Mouse (Mus musculus): ENCODE measurements around the gene Olfr159. TPM values are rescaled to one million over a fixed set of nuclear protein-coding genes. Genes with fewer than 3 reads are reported as not detected.
"Not testable (repeated sequence)": the region's sequence is repeated elsewhere in the genome, so short reads cannot be mapped to it uniquely, and the experiment has no call there.

Gene Olfr159
- not detected in 2 replicates for polyA plus RNA-seq (2015; fragmentation: Nextera tagmentation; extraction: Ambion mirVana)

GRCm38 (mm10) chr4:43770909-43771308 is at the start of gene Olfr159:
Olfr159 (minus strand) TSS chr4:43771009.
- Histone ChIP-seq H3K27me3 (ENCODE audit: control insufficient read depth, insufficient read depth, low read depth, low read length) (no peaks in the 10 kb centered on the region; the same call in 1 of the 2 replicates), H3K4me2 (ENCODE audit: low read depth, low read length) (no peak within 1 kb of the TSS), H3K36me3 (ENCODE audit: control insufficient read depth, insufficient read depth) (no peaks in the 10 kb centered on the region), H3K4me1 (ENCODE audit: control insufficient read depth, low read depth, low read length) (no peaks in the 10 kb centered on the region), H3K27ac (ENCODE audit: low read length) (no peak within 1 kb of the TSS), H3K9me3 (replicated peaks; ENCODE audit: control insufficient read depth, low read length) (no peaks in the 10 kb centered on the region), H3K9ac (ENCODE audit: low read depth, low read length) (no peak within 1 kb of the TSS), H3K4me3 (ENCODE audit: low read depth, low read length) (no peak within 1 kb of the TSS)
- WGBS (ENCODE audit: insufficient replicate concordance): 52% methylated on average over 6 of the region's 6 CpGs
- no peak for ATAC-seq (ENCODE audit: low read depth)

GRCm38 (mm10) chr4:43798936-43799335 is 28.1 kb upstream of the Olfr159 start:
- Histone ChIP-seq H3K27ac (ENCODE audit: low read length) (no peak overlapping the region), H3K27me3 (ENCODE audit: control insufficient read depth, insufficient read depth, low read depth, low read length) (no peaks in the 10 kb centered on the region), H3K4me2 (ENCODE audit: low read depth, low read length) (no peak overlapping the region), H3K4me3 (ENCODE audit: low read depth, low read length) (no peak overlapping the region), H3K36me3 (ENCODE audit: control insufficient read depth, insufficient read depth) (no peaks in the 10 kb centered on the region), H3K9ac (ENCODE audit: low read depth, low read length) (no peak overlapping the region), H3K4me1 (ENCODE audit: control insufficient read depth, low read depth, low read length) (no peaks in the 10 kb centered on the region), H3K9me3 (replicated peaks; ENCODE audit: control insufficient read depth, low read length) (no peaks in the 10 kb centered on the region; the same call in 1 of the 2 replicates)
- 61% methylated on average over 7 of the region's 7 CpGs for WGBS (ENCODE audit: insufficient replicate concordance)
- no peak for ATAC-seq (ENCODE audit: low read depth)

GRCm38 (mm10) chr4:43795844-43796243 is 25.0 kb upstream of the Olfr159 start:
- H3K9me3 ChIP-seq (replicated peaks; ENCODE audit: control insufficient read depth, low read length); H3K4me1 ChIP-seq (ENCODE audit: control insufficient read depth, low read depth, low read length); ATAC-seq (ENCODE audit: low read depth); H3K27ac ChIP-seq (ENCODE audit: low read length); H3K4me3 ChIP-seq (ENCODE audit: low read depth, low read length); H3K9ac ChIP-seq (ENCODE audit: low read depth, low read length); H3K27me3 ChIP-seq (ENCODE audit: control insufficient read depth, insufficient read depth, low read depth, low read length); H3K36me3 ChIP-seq (ENCODE audit: control insufficient read depth, insufficient read depth); H3K4me2 ChIP-seq (ENCODE audit: low read depth, low read length): not testable (repeated sequence)
- 63% methylated on average over 5 of the region's 5 CpGs for WGBS (ENCODE audit: insufficient replicate concordance)

GRCm38 (mm10) chr4:43795296-43795695 is 24.5 kb upstream of the Olfr159 start:
- Histone ChIP-seq H3K9ac (ENCODE audit: low read depth, low read length) (no peak overlapping the region), H3K4me3 (ENCODE audit: low read depth, low read length) (no peak overlapping the region), H3K4me1 (ENCODE audit: control insufficient read depth, low read depth, low read length) (no peaks in the 10 kb centered on the region), H3K4me2 (ENCODE audit: low read depth, low read length) (no peak overlapping the region), H3K27me3 (ENCODE audit: control insufficient read depth, insufficient read depth, low read depth, low read length) (no peaks in the 10 kb centered on the region), H3K36me3 (ENCODE audit: control insufficient read depth, insufficient read depth) (no peaks in the 10 kb centered on the region), H3K27ac (ENCODE audit: low read length) (no peak overlapping the region), H3K9me3 (replicated peaks; ENCODE audit: control insufficient read depth, low read length) (no peaks in the 10 kb centered on the region)
- WGBS (ENCODE audit: insufficient replicate concordance): 56% methylated on average over 6 of the region's 6 CpGs
- ATAC-seq (ENCODE audit: low read depth): no peak

- Histone ChIP-seq H3K4me2 (ENCODE audit: low read depth, low read length) (no peak overlapping the region), H3K4me1 (ENCODE audit: control insufficient read depth, low read depth, low read length) (no peaks in the 10 kb centered on the region), H3K4me3 (ENCODE audit: low read depth, low read length) (no peak overlapping the region), H3K36me3 (ENCODE audit: control insufficient read depth, insufficient read depth) (no peaks in the 10 kb centered on the region), H3K9ac (ENCODE audit: low read depth, low read length) (no peak overlapping the region), H3K9me3 (replicated peaks; ENCODE audit: control insufficient read depth, low read length) (no peaks in the 10 kb centered on the region), H3K27me3 (ENCODE audit: control insufficient read depth, insufficient read depth, low read depth, low read length) (no peaks in the 10 kb centered on the region; the same call in 1 of the 2 replicates), H3K27ac (ENCODE audit: low read length) (no peak overlapping the region)
- 19% methylated on average over 2 of the region's 2 CpGs for WGBS (ENCODE audit: insufficient replicate concordance)
- ATAC-seq (ENCODE audit: low read depth): no peak
Observed at GRCm38 (mm10) chr4:43772304-43772703, 1.5 kb upstream of the Olfr159 start.

GRCm38 (mm10) chr4:43771626-43772025 is 817 bp upstream of the Olfr159 start:
- Histone ChIP-seq H3K36me3 (ENCODE audit: control insufficient read depth, insufficient read depth) (no peaks in the 10 kb centered on the region), H3K4me3 (ENCODE audit: low read depth, low read length) (no peak overlapping the region), H3K4me2 (ENCODE audit: low read depth, low read length) (no peak overlapping the region), H3K27me3 (ENCODE audit: control insufficient read depth, insufficient read depth, low read depth, low read length) (no peaks in the 10 kb centered on the region; the same call in 1 of the 2 replicates), H3K9me3 (replicated peaks; ENCODE audit: control insufficient read depth, low read length) (no peaks in the 10 kb centered on the region), H3K4me1 (ENCODE audit: control insufficient read depth, low read depth, low read length) (no peaks in the 10 kb centered on the region), H3K9ac (ENCODE audit: low read depth, low read length) (no peak overlapping the region), H3K27ac (ENCODE audit: low read length) (no peak overlapping the region)
- 33% methylated on average over 6 of the region's 6 CpGs for WGBS (ENCODE audit: insufficient replicate concordance)
- ATAC-seq (ENCODE audit: low read depth): no peak

- Histone ChIP-seq H3K27me3 (ENCODE audit: control insufficient read depth, insufficient read depth, low read depth, low read length) (no peaks in the 10 kb centered on the region; the same call in 1 of the 2 replicates), H3K4me1 (ENCODE audit: control insufficient read depth, low read depth, low read length) (no peaks in the 10 kb centered on the region), H3K27ac (ENCODE audit: low read length) (no peak overlapping the region), H3K9me3 (replicated peaks; ENCODE audit: control insufficient read depth, low read length) (no peaks in the 10 kb centered on the region), H3K36me3 (ENCODE audit: control insufficient read depth, insufficient read depth) (no peaks in the 10 kb centered on the region), H3K4me3 (ENCODE audit: low read depth, low read length) (no peak overlapping the region), H3K9ac (ENCODE audit: low read depth, low read length) (no peak overlapping the region), H3K4me2 (ENCODE audit: low read depth, low read length) (no peak overlapping the region)
- 81% methylated on average over 2 of the region's 2 CpGs for WGBS (ENCODE audit: insufficient replicate concordance)
- no peak for ATAC-seq (ENCODE audit: low read depth)
Observed at GRCm38 (mm10) chr4:43769374-43769773, 1.4 kb downstream of the Olfr159 start.

- no peaks in the 10 kb centered on the region for H3K4me1 ChIP-seq (ENCODE audit: control insufficient read depth, low read depth, low read length)
- no peak overlapping the region for H3K4me2 ChIP-seq (ENCODE audit: low read depth, low read length)
- no peaks in the 10 kb centered on the region for H3K36me3 ChIP-seq (ENCODE audit: control insufficient read depth, insufficient read depth)
- H3K4me3 ChIP-seq (ENCODE audit: low read depth, low read length): no peak overlapping the region
- H3K27ac ChIP-seq (ENCODE audit: low read length): no peak overlapping the region
- H3K27me3 ChIP-seq (ENCODE audit: control insufficient read depth, insufficient read depth, low read depth, low read length): no peaks in the 10 kb centered on the region; the same call in 1 of the 2 replicates
- no peak for ATAC-seq (ENCODE audit: low read depth)
- H3K9me3 ChIP-seq (replicated peaks; ENCODE audit: control insufficient read depth, low read length): no peaks in the 10 kb centered on the region
- H3K9ac ChIP-seq (ENCODE audit: low read depth, low read length): no peak overlapping the region
- WGBS (ENCODE audit: insufficient replicate concordance): 61% methylated on average over 5 of the region's 5 CpGs
Observed at GRCm38 (mm10) chr4:43768341-43768740, 2.5 kb downstream of the Olfr159 start.

- Histone ChIP-seq H3K36me3 (ENCODE audit: control insufficient read depth, insufficient read depth) (no peaks in the 10 kb centered on the region), H3K4me2 (ENCODE audit: low read depth, low read length) (no peak overlapping the region), H3K27me3 (ENCODE audit: control insufficient read depth, insufficient read depth, low read depth, low read length) (no peaks in the 10 kb centered on the region), H3K4me3 (ENCODE audit: low read depth, low read length) (no peak overlapping the region), H3K9ac (ENCODE audit: low read depth, low read length) (no peak overlapping the region), H3K9me3 (replicated peaks; ENCODE audit: control insufficient read depth, low read length) (no peaks in the 10 kb centered on the region), H3K4me1 (ENCODE audit: control insufficient read depth, low read depth, low read length) (no peaks in the 10 kb centered on the region), H3K27ac (ENCODE audit: low read length) (no peak overlapping the region)
- no peak for ATAC-seq (ENCODE audit: low read depth)
- 18% methylated on average over 7 of the region's 7 CpGs for WGBS (ENCODE audit: insufficient replicate concordance)
Observed at GRCm38 (mm10) chr4:43763410-43763809, 7.4 kb downstream of the Olfr159 start.
